Mouse (Mus musculus) limb, embryonic 11.5 days (tissue): ENCODE measurements at regions not wholly inside any gene's neighbourhood (a gene's known extent, or its start where the extent isn't known, plus 50 kb on each side); places are given as distances from the start of the nearest gene placed in this dataset.
"Not testable (repeated sequence)": the region's sequence is repeated elsewhere in the genome, so short reads cannot be mapped to it uniquely, and the experiment has no call there.

ENCODE experiments used
- ATAC-seq: fragments of 200-750 bp; cut with Nextera tagmentation; 2 replicates; pipeline ENCODE4 v1.8.0; 2017; ENCODE audit warnings: low read depth; ENCODE audit not compliant: insufficient number of reproducible peaks, low FRiP score, low TSS enrichment
- DNase-seq: peaks from one replicate; pipeline ENCODE4 v3.0.0-alpha.2; 2015; ENCODE audit warnings: low spot score
- H3K27ac ChIP-seq: fragments of 300-500 bp; sonication (generic); replicated peaks from 2 replicates; pipeline ENCODE4 v1.5.1; 2014; ENCODE audit warnings: low read depth, mild to moderate bottlenecking, low read length
- H3K27me3 ChIP-seq: fragments of 300-500 bp; sonication (generic); 2 replicates; pipeline ENCODE4 v1.6.1; 2014; ENCODE audit warnings: mild to moderate bottlenecking, low read length, mixed read lengths; ENCODE audit not compliant: control insufficient read depth, insufficient read depth
- H3K36me3 ChIP-seq: fragments of 300-500 bp; sonication (generic); 2 replicates; pipeline ENCODE4 v1.6.1; 2014; ENCODE audit warnings: mild to moderate bottlenecking, low read length, moderate library complexity, mixed read lengths; ENCODE audit not compliant: control insufficient read depth, insufficient read depth
- H3K4me1 ChIP-seq: fragments of 300-500 bp; sonication (generic); 2 replicates; pipeline ENCODE4 v1.6.1; 2014; ENCODE audit warnings: low read length, mixed read lengths; ENCODE audit not compliant: control insufficient read depth, insufficient read depth
- H3K4me2 ChIP-seq: fragments of 300-500 bp; sonication (generic); 2 replicates; pipeline ENCODE4 v1.6.1; 2014; ENCODE audit warnings: low read depth, mild to moderate bottlenecking, moderate library complexity; ENCODE audit not compliant: severe bottlenecking
- H3K4me3 ChIP-seq: fragments of 300-500 bp; sonication (generic); 2 replicates; pipeline ENCODE4 v1.5.1; 2014; ENCODE audit warnings: low read depth, low read length
- H3K9ac ChIP-seq: fragments of 300-500 bp; sonication (generic); 2 replicates; pipeline ENCODE4 v1.6.1; 2014; ENCODE audit warnings: mild to moderate bottlenecking, low read length
- H3K9me3 ChIP-seq: fragments of 300-500 bp; sonication (generic); 2 replicates; pipeline ENCODE4 v1.6.1; 2016; ENCODE audit warnings: low read length; ENCODE audit not compliant: control insufficient read depth
- WGBS: fragments of 180-500 bp; shearing (Covaris S2); extraction: QIAGEN DNeasy Blood & Tissue Kit; methylation state at CpG from one replicate; pipeline ENCODE4 v1.1.7; 2014; 5-methylcytosine and 5-hydroxymethylcytosine counted together

GRCm38 (mm10) chr3:18421886-18422575 lies 473.8 kb downstream of the Cypt12 start:
- H3K4me3 ChIP-seq: no peak overlapping the region
- no peak for ATAC-seq
- no peaks in the 10 kb centered on the region for H3K36me3 ChIP-seq
- H3K4me1 ChIP-seq: no peaks in the 10 kb centered on the region
- no peak overlapping the region for H3K27ac ChIP-seq
- no peak overlapping the region for H3K9ac ChIP-seq
- no peak for DNase-seq
- no peaks in the 10 kb centered on the region for H3K27me3 ChIP-seq
- no peaks in the 10 kb centered on the region for H3K9me3 ChIP-seq
- 89% methylated on average over 4 of the region's 4 CpGs for WGBS
- H3K4me2 ChIP-seq: no peak overlapping the region

- DNase-seq: no peak
- ATAC-seq: no peak
- Histone ChIP-seq H3K27me3 (no peaks in the 10 kb centered on the region), H3K9me3 (no peaks in the 10 kb centered on the region), H3K4me2 (no peak overlapping the region), H3K4me1 (no peaks in the 10 kb centered on the region), H3K27ac (no peak overlapping the region), H3K36me3 (no peaks in the 10 kb centered on the region), H3K9ac (no peak overlapping the region), H3K4me3 (no peak overlapping the region)
- 93% methylated on average over 1 of the region's 1 CpGs for WGBS
Observed at GRCm38 (mm10) chr3:18428908-18429307, 480.7 kb downstream of the Cypt12 start.

GRCm38 (mm10) chr3:18438845-18439244 lies 490.6 kb downstream of the Cypt12 start:
- H3K36me3 ChIP-seq: no peaks in the 10 kb centered on the region
- 85% methylated on average over 5 of the region's 5 CpGs for WGBS
- H3K27me3 ChIP-seq: no peaks in the 10 kb centered on the region
- no peak overlapping the region for H3K4me2 ChIP-seq
- no peak for ATAC-seq
- no peak overlapping the region for H3K9ac ChIP-seq
- no peak for DNase-seq
- H3K4me3 ChIP-seq: no peak overlapping the region
- H3K4me1 ChIP-seq: no peaks in the 10 kb centered on the region
- H3K27ac ChIP-seq: no peak overlapping the region
- no peaks in the 10 kb centered on the region for H3K9me3 ChIP-seq

DNA sequence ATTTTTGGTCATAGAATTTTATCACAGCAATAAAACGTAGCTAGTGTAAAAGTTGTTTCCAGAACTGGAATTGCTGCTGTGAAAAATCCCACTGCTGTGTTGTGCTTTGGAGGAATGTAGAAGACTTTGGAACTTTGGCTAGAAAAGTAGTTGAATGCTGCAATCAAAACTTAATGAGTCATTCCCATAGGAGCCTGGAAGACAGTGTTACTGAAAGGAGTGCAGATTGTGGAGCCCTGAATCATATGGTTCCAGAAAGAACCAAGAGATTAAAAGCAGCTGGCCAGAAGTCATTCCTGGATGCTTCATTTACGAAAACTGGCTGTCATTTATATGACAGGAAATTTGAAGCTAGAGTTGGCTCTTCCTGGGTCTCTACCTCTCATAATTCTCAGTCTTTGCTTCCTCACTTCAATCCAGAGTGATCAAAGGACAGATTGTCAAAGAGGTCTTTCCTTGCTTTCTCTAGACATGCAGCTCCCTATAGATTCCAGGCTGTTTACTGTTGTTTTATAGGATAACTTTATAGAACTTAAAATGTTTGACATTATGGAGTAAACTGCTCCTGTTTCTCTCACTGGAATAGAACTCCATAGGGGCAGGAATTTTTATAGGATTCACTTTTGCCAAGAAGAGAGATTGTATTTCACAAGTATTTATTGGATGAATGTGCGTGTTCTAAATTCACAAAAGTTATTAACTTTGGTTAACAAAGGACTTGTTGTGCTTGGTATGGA lies 504.2 kb downstream of the Cypt12 start:
- Histone ChIP-seq H3K9me3 (no peaks in the 10 kb centered on the region), H3K4me2 (no peak overlapping the region), H3K27ac (no peak overlapping the region), H3K4me3 (no peak overlapping the region), H3K36me3 (no peaks in the 10 kb centered on the region), H3K9ac (no peak overlapping the region), H3K4me1 (no peaks in the 10 kb centered on the region), H3K27me3 (no peaks in the 10 kb centered on the region)
- ATAC-seq: no peak
- 80% methylated on average over 3 of the region's 3 CpGs for WGBS
- DNase-seq: no peak

- H3K4me2 ChIP-seq: no peak overlapping the region
Observed at GRCm38 (mm10) chr3:18453220-18453985, 505.2 kb downstream of the Cypt12 start.

DNA sequence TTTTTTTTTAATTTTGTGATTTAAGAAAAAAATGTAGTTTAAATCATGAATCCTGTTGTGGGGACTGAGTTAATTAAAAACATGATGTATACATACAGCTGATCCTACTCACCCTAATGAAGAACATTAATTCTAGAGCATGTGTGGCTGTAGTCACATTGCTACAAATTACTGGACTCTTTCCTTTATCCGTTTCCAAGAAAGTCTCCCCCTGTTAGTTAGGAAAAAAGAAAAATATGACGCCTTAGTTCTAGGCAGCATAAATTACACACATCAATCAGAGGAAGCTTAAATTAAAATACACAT lies 505.7 kb downstream of the Cypt12 start:
- H3K9me3 ChIP-seq: no peaks in the 10 kb centered on the region
- H3K27ac ChIP-seq: no peak overlapping the region
- no peak for DNase-seq
- no peak for ATAC-seq
- no peak overlapping the region for H3K4me3 ChIP-seq
- no peak overlapping the region for H3K4me2 ChIP-seq
- no peaks in the 10 kb centered on the region for H3K36me3 ChIP-seq
- H3K9ac ChIP-seq: no peak overlapping the region
- H3K4me1 ChIP-seq: no peaks in the 10 kb centered on the region
- WGBS: 67% methylated on average over 2 of the region's 2 CpGs
- no peaks in the 10 kb centered on the region for H3K27me3 ChIP-seq

More at GRCm38 (mm10) chr3:18453220-18453985, 505.2 kb downstream of the Cypt12 start:
- Histone ChIP-seq H3K27me3 (no peaks in the 10 kb centered on the region), H3K27ac (no peak overlapping the region), H3K4me1 (no peaks in the 10 kb centered on the region), H3K9ac (no peak overlapping the region), H3K36me3 (no peaks in the 10 kb centered on the region), H3K4me3 (no peak overlapping the region), H3K9me3 (no peaks in the 10 kb centered on the region)
- ATAC-seq (no peak), DNase-seq (no peak)
- 93% methylated on average over 1 of the region's 3 CpGs for WGBS

- H3K4me3 ChIP-seq, DNase-seq, H3K9me3 ChIP-seq, H3K4me2 ChIP-seq, H3K4me1 ChIP-seq, ATAC-seq, H3K9ac ChIP-seq, H3K36me3 ChIP-seq, H3K27me3 ChIP-seq, H3K27ac ChIP-seq: not testable (repeated sequence)
- WGBS: 98% methylated on average over 2 of the region's 4 CpGs
Observed at GRCm38 (mm10) chr3:18454558-18455191, 506.5 kb downstream of the Cypt12 start.

GRCm38 (mm10) chr3:18456033-18456690 lies 508.0 kb downstream of the Cypt12 start:
- H3K27ac ChIP-seq: no peak overlapping the region
- no peak overlapping the region for H3K4me2 ChIP-seq
- no peak for DNase-seq
- H3K36me3 ChIP-seq: no peaks in the 10 kb centered on the region
- H3K9me3 ChIP-seq: no peaks in the 10 kb centered on the region
- H3K4me3 ChIP-seq: no peak overlapping the region
- no peaks in the 10 kb centered on the region for H3K27me3 ChIP-seq
- H3K9ac ChIP-seq: no peak overlapping the region
- ATAC-seq: no peak
- no peaks in the 10 kb centered on the region for H3K4me1 ChIP-seq
- WGBS: 86% methylated on average over 2 of the region's 2 CpGs
